Mouse (Mus musculus) C2C12 (cell line): ENCODE data around the gene Krt71. TPM values are rescaled to one million over a fixed set of nuclear protein-coding genes. Genes with fewer than 3 reads are reported as not detected.
"Not testable (repeated sequence)": the region's sequence is repeated elsewhere in the genome, so short reads cannot be mapped to it uniquely, and the experiment has no call there.

Source experiments
- H3K27me3 ChIP-seq: one replicate; pipeline ENCODE4 v1.6.1; 2011; ENCODE audit not compliant: control insufficient read depth, insufficient read depth, insufficient read length
- H3K36me3 ChIP-seq: one replicate; pipeline ENCODE4 v1.6.1; 2011; ENCODE audit not compliant: control insufficient read depth, insufficient read depth
- H3K4me3 ChIP-seq: one replicate; pipeline ENCODE4 v1.5.1; 2011; ENCODE audit warnings: mild to moderate bottlenecking, control low read depth; ENCODE audit not compliant: poor library complexity, insufficient read depth, severe bottlenecking
- H3K79me2 ChIP-seq: one replicate; pipeline ENCODE4 v1.6.1; 2011; ENCODE audit not compliant: control insufficient read depth, insufficient read depth
- H3K79me3 ChIP-seq: one replicate; pipeline ENCODE4 v1.6.1; 2011; ENCODE audit warnings: low read depth, control low read depth
- H3ac ChIP-seq: one replicate; pipeline ENCODE3; 2011; ENCODE audit warnings: low read depth; ENCODE audit not compliant: control insufficient read depth, insufficient read length
- CEBPB ChIP-seq: IDR thresholded peaks from one replicate; pipeline ENCODE4 v1.6.1; 2011; ENCODE audit warnings: low read depth, mild to moderate bottlenecking, control low read depth, moderate library complexity
- CTCF ChIP-seq: IDR thresholded peaks from one replicate; pipeline ENCODE4 v1.5.1; 2011; ENCODE audit not compliant: control insufficient read depth, insufficient read depth, insufficient read length
- FOSL1 ChIP-seq: IDR thresholded peaks from one replicate; pipeline ENCODE4 v1.8.0; 2011; ENCODE audit warnings: mild to moderate bottlenecking, low read length; ENCODE audit not compliant: poor library complexity, insufficient read depth, severe bottlenecking
- MAX ChIP-seq: IDR thresholded peaks from one replicate; pipeline ENCODE4 v1.6.1; 2011; ENCODE audit warnings: mild to moderate bottlenecking, control low read depth
- MYOD1 ChIP-seq: IDR thresholded peaks from one replicate; pipeline ENCODE4 v1.6.1; 2011; ENCODE audit warnings: low read depth; ENCODE audit not compliant: control insufficient read depth, insufficient read length
- MYOG ChIP-seq: IDR thresholded peaks from one replicate; pipeline ENCODE4 v1.6.1; 2011; ENCODE audit not compliant: control insufficient read depth, insufficient read length; ENCODE audit errors: extremely low read depth
- USF1 ChIP-seq: IDR thresholded peaks from one replicate; pipeline ENCODE4 v1.6.1; 2011; ENCODE audit warnings: low read depth, mild to moderate bottlenecking, control low read depth, moderate library complexity
- microRNA-seq: library from miRNA; unstranded; fragments of <30 nt; microRNA quantifications from one replicate; pipeline ENCODE4, GENCODE M21; 2019; ENCODE audit warnings: borderline microRNAs expressed
- polyA plus RNA-seq: library from polyadenylated mRNA; unstranded; fragments of >200 nt; fragmentation: generic; extraction: Trizol; gene quantifications from one replicate; pipeline ENCODE4 v1.2.1, GENCODE M21; 2012; ENCODE audit warnings: missing spikeins

Krt71 gene
- polyA plus RNA-seq, 1 experiment, result not detected

- peaks cover 17% of the 10 kb centered on the region for H3K27me3 ChIP-seq
- no peak overlapping the region for H3K4me3 ChIP-seq
- H3ac ChIP-seq, result no peak overlapping the region
- H3K79me2 ChIP-seq, result no peaks in the 10 kb centered on the region
- H3K79me3 ChIP-seq, result no peaks in the 10 kb centered on the region
- no peak for TF ChIP-seq FOSL1
- no peak for TF ChIP-seq MYOD1
- TF ChIP-seq CEBPB, result no peak
- no peak for TF ChIP-seq CTCF
- TF ChIP-seq MYOG, result no peak
- H3K36me3 ChIP-seq, result no peaks in the 10 kb centered on the region
Measured at GRCm38 (mm10) chr15:101699192-101699591, 43.7 kb downstream of the Krt71 start.

- Histone ChIP-seq H3K27me3 (peaks cover 15% of the 10 kb centered on the region), H3K4me3 (no peak overlapping the region), H3K36me3 (no peaks in the 10 kb centered on the region), H3K79me2 (no peaks in the 10 kb centered on the region), H3ac (no peak overlapping the region), H3K79me3 (no peaks in the 10 kb centered on the region)
- TF ChIP-seq CEBPB (no peak), MAX (no peak), FOSL1 (no peak), CTCF (no peak), MYOG (no peak), USF1 (no peak), MYOD1 (no peak)
Measured at GRCm38 (mm10) chr15:101697326-101698188, 45.4 kb downstream of the Krt71 start.

GRCm38 (mm10) chr15:101694207-101694606, 48.7 kb downstream of the Krt71 start, which contains the start of gene Krt6a:
Krt6a (minus strand) TSS chr15:101694307.
- Histone ChIP-seq H3K4me3 (no peak within 1 kb of the TSS), H3K27me3 (peaks cover 13% of the 10 kb centered on the region), H3K36me3 (no peaks in the 10 kb centered on the region), H3ac (no peak within 1 kb of the TSS), H3K79me2 (no peaks in the 10 kb centered on the region), H3K79me3 (no peaks in the 10 kb centered on the region)
- no peak for TF ChIP-seq MYOG
- TF ChIP-seq FOSL1, result no peak
- TF ChIP-seq CTCF, result no peak
- no peak for TF ChIP-seq MYOD1
- TF ChIP-seq CEBPB, result no peak
- TF ChIP-seq USF1, result no peak
- TF ChIP-seq MAX, result no peak

- not testable (repeated sequence) for H3K27me3 ChIP-seq, H3K36me3 ChIP-seq, H3K79me3 ChIP-seq, H3K79me2 ChIP-seq, H3K4me3 ChIP-seq, H3ac ChIP-seq
Measured at GRCm38 (mm10) chr15:101690460-101690859, 52.4 kb downstream of the Krt71 start.

- Histone ChIP-seq H3K4me3 (no peak overlapping the region), H3K36me3 (no peaks in the 10 kb centered on the region), H3K79me2 (no peaks in the 10 kb centered on the region), H3ac (no peak overlapping the region), H3K27me3 (no peaks in the 10 kb centered on the region), H3K79me3 (no peaks in the 10 kb centered on the region)
- TF ChIP-seq CEBPB, result no peak
- no peak for TF ChIP-seq MYOG
- TF ChIP-seq FOSL1, result no peak
- no peak for TF ChIP-seq USF1
- no peak for TF ChIP-seq MYOD1
- TF ChIP-seq CTCF, result no peak
- TF ChIP-seq MAX, result no peak
Measured at GRCm38 (mm10) chr15:101688161-101688560, 54.7 kb downstream of the Krt71 start.

Small RNA genes lying within 50 kb of the gene (microRNA-seq; reads per million reads assigned to microRNA genes)
- gene Gm44323 (not detected), gene Gm44342 (not detected)

Other genes starting within 250 kb of the Krt71 start
- not detected for gene Gm49425, start 225.8 kb downstream of the Krt71 start, polyA plus RNA-seq
- not detected for gene Krt84, start 210.3 kb downstream of the Krt71 start, polyA plus RNA-seq
- not detected for gene Krt82, start 192.4 kb downstream of the Krt71 start, polyA plus RNA-seq
- not detected for gene Krt90, start 180.2 kb downstream of the Krt71 start, polyA plus RNA-seq
- not detected for gene Krt75, start 169.2 kb downstream of the Krt71 start, polyA plus RNA-seq
- not detected for gene Gm5414, start 114.9 kb downstream of the Krt71 start, polyA plus RNA-seq
- gene Gm5478, start 95.7 kb downstream of the Krt71 start, polyA plus RNA-seq, result not detected
- not detected for gene Krt6b, start 62.8 kb downstream of the Krt71 start, polyA plus RNA-seq
- gene Krt6a, start 48.8 kb downstream of the Krt71 start, polyA plus RNA-seq, result not detected
- 0.02 TPM for gene Krt5, start 30.2 kb downstream of the Krt71 start, polyA plus RNA-seq
- not detected for gene Krt72, start 43.4 kb upstream of the Krt71 start, polyA plus RNA-seq
- not detected for gene Krt73, start 59.2 kb upstream of the Krt71 start, polyA plus RNA-seq
- gene Krt2, start 75.1 kb upstream of the Krt71 start, polyA plus RNA-seq, result not detected
- gene Krt1, start 107.7 kb upstream of the Krt71 start, polyA plus RNA-seq, result not detected
- gene Krt77, start 126.6 kb upstream of the Krt71 start, polyA plus RNA-seq, result not detected
- not detected for gene Krt76, start 149.8 kb upstream of the Krt71 start, polyA plus RNA-seq
- gene Krt4, start 181.6 kb upstream of the Krt71 start, polyA plus RNA-seq, result not detected
- gene Krt79, start 197.2 kb upstream of the Krt71 start, polyA plus RNA-seq, result 0.07 TPM
- not detected for gene Krt78, start 211.2 kb upstream of the Krt71 start, polyA plus RNA-seq